Mouse (Mus musculus) granulocyte monocyte progenitor cell, adult 5-6 weeks (primary cell): ENCODE measurements at regions not wholly inside any gene's neighbourhood (a gene's known extent, or its start where the extent isn't known, plus 50 kb on each side); places are given as distances from the start of the nearest gene placed in this dataset.

Source experiments
- ATAC-seq: replicated peaks from 2 replicates; pipeline ENCODE4 v1.8.0; 2016; ENCODE audit warnings: mild to moderate bottlenecking, moderate TSS enrichment, inconsistent platforms; ENCODE audit not compliant: poor library complexity, severe bottlenecking

DNA sequence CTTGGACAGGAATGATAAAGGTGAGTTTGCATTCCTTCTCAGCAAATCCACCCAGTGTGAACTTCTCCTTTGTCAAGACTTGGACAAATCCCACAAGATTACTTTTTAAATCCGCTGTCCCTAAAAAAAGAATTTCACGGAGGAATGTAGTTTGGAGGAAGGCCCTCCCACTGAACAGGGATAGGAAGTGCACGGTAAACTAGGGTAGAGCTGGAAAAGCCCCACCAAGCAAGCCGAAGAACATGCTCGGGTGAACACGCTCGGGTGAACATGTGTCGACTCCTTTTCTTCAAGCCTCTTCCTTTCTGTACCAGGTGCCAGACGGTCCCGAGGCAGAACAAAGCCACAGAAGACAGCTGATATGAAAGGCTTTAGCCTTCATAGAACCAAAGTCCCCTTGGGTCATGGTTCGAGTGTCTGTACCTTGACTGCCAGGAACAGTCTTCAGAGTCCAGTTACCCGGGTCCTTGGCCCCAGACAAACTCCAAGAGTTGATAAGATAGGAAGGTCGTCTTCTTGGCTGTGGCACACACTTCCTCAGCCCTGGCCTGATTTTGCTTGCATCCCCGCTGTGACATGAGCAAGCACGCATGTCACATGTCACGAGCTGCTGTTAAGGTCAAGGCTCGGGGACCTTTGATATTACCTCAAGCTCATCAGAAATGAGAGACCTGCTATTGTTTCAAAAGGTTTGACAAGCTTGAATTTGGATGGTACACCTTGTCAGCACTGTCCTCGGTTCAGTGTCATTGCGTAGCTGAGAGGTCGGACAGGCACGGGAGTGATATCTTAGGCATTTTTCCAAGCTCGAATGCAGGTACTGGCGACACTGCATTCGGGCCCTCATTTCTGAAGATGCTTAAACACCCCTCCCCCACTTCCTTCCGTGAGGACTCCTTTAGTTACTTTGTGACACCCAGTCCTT lies 51.5 kb upstream of the Ryk start:
- no peak for ATAC-seq

DNA sequence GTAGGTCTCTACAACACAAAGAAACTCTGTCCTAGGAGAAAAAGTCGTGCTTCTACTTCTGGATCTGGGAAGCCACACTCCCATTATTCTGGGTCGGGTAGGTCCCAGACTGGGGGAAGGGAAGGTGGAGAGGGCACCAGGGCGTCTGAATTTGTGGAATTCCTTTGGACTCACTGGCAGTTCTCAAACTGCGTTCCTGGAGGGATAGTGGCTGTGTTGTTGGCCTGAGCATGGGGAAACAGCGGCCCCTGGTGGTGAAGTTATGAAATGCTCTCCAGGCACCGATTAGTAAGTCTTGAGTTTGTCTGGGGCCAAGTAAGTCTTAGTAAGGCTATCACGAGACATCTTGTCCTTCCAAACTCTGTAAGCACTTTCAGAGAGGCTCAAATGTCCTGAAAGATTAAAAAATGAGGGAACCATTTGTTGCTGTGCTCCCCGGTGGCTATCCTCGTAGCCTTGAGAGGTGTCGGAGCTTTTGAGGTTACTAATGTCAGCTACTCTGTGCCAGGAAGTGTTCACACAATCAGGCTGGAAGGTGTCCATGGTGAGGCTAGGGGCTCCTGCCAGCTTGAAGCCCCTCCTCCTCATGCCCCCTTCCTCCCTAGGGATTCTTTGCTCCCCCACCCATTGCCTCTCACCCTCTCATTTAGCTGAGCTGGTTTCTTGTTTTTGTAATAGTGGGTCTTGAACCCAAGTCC lies 50.2 kb upstream of the Ryk start:
- peak; percentile 85 for ATAC-seq
